Mouse (Mus musculus) CH12.LX (cell line): ENCODE results near the gene Glrp1.

Source experiments
- CTCF ChIP-seq, 2 experiments: IDR thresholded peaks in 1 of 2; conservative IDR thresholded peaks in 1 of 2; 2 replicates each; pipeline ENCODE4 v1.5.1; 2011 to 2012; ENCODE audit warnings: low read depth in 2 of 2, low read length in 2 of 2, improper control_type of control experiment in 1 of 2, inconsistent platforms in 1 of 2, mild to moderate bottlenecking in 1 of 2, moderate library complexity in 1 of 2
- EP300 ChIP-seq: IDR thresholded peaks from 2 replicates; pipeline ENCODE4 v1.6.1; 2011; ENCODE audit warnings: low read length, improper control_type of control experiment
- JUND ChIP-seq: conservative IDR thresholded peaks from 2 replicates; pipeline ENCODE4 v1.6.1; 2011; ENCODE audit warnings: low read depth, low read length, improper control_type of control experiment

- no peak for TF ChIP-seq EP300
- TF ChIP-seq JUND, result no peak
- TF ChIP-seq CTCF (conservative IDR thresholded peaks at IDR 0.05 in 1 of 2, IDR thresholded peaks at IDR 0.05 in 1 of 2; ENCODE audit: low read depth in 2 of 2, low read length in 2 of 2), result no peak
Measured at GRCm38 (mm10) chr1:88543608-88544007, 33.7 kb upstream of the Glrp1 start.
